Mouse (Mus musculus) retina, postnatal 7 days (tissue): ENCODE measurements around the gene Gm49387.
"Not testable (repeated sequence)": the region's sequence is repeated elsewhere in the genome, so short reads cannot be mapped to it uniquely, and the experiment has no call there.

Experiments
- DNase-seq: peaks from one replicate; pipeline ENCODE4 v3.0.0-alpha.2; 2012; ENCODE audit warnings: low read depth, low spot score

The Gm49387 gene

DNA sequence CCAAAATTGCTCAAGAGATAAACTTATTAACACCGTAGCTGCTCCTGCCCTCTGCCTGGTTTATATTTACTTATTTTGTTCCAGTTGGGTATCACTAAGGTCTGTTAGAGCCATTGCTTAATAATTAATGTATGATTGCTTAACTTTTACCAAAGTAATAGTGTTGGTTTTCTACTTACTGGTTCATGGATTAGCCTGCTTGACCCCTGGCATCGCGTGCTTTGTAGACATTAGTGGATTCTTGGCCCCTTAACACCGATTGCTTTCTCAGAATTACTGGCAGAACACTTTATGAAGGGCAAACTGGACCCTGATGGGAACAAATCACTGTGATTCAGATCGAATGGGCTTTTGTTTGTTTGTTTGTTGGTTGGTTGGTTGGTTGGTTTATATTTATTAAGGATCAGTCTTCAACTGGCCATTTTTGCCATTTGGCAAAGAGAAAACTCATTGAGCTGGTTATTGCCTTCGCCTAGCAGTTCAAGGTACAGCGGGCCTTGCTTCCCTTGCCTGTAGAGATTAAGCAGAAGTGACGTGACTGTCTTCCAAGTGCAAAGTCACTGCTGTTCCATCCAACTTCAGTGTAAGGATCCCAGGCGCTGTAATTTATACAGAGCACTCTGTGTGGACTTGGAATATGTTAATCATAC, 953 bp upstream of the Gm49387 start:
- no peak for DNase-seq

DNA sequence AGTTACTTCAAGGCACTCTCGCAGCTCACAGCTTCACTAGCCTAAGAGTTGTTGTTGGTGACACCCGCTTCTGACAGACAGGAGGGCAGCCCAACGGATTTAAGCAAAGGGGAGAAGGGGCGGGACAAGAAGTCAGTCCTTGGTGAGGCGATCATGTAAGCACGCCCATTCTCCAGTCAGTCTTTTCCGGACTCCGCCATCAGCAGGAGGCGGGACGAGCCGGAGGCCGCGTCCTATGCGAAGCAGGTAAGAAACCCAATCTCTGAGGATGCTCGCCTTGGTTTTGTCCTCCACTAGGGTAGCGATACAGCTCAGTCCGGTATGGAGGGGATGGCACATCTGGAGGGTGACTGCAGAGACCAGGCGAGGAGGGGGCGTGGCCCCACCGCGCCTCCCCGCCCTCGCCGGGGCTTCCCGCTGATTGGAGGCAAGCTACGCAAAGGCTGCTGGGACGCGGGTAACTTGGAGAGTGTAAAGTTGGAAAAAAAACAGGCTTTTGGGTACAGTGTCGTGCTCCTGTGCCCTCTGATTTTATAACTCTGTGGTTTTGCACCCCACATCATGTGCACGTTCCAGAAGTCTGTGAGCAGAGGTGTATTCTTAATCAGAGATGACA, 320 bp upstream of the Gm49387 start, which contains the start of the genes Btd and Hacl1:
Btd (plus strand) TSS at position 139 of the 616 bp plus-strand sequence.
Hacl1 (minus strand) TSS at position 397 of the 616 bp plus-strand sequence.
- DNase-seq: peak; percentile 74

DNA sequence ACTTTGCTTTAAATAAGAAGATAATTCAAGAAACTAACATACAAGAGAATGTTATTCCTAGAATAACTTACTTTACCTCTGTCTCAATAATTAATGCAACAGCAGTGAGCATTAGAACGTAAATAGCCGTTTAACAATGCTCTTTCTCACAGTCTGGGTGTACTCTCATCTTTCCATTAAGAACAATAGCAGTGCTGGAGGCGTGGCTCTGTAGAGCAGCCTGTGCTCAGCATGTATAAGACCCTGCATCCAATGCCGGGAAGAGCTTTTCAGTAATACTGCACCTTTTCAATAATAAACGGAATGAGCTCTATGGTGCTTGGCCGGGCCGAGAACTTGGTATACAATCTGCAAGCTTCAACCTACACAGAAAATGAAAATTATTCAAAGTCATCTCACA, 10.0 kb downstream of the Gm49387 start:
- no peak for DNase-seq

DNA sequence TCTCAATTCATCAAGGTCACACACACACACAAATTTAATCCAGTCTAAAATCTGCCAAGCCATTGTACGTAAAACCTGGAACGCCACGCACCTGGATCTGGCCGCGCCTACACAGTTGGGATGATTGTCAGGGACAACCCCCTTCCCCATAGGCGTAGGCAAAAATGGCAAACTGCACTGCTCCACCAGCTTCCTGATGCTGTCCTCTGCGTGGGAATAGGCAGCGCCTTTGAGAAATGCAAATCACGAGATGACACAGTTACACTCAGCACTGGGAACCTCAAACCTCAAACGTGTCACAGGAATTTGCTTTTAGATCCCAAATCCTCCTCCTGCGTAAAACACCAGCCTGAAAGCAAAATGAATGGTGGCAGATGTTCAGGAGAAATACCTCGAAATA, 17.9 kb downstream of the Gm49387 start:
- no peak for DNase-seq

DNA sequence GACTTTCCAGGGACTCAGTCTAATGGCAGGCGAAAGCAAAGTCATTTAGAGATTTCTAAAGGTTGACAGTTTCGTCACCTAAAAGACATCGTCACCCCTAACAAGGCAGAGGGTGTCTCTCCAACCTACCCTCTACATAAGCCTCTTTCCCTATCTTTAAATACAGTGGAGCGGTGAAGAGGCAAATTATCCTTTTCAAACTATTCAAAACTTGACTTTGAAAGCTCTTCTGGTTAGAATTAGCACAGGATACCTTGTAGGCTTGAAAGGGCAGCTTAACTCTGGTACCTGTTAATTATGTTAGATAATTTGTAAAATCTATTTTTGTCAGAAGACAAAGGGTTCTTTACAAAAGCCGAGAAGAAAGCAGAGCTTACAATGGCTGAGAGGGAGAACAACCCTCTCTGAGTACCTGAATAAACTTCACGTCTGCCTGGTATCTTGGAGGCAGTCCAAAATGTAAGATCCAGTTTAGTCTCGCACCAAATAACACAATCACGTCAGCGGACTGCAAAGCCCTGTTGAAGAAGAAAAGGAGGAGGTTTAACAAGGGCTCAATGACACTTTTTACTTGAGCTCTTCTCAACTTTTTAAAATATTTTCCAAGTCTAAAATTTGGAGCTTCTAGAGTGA, 20.0 kb downstream of the Gm49387 start:
- DNase-seq: no peak

DNA sequence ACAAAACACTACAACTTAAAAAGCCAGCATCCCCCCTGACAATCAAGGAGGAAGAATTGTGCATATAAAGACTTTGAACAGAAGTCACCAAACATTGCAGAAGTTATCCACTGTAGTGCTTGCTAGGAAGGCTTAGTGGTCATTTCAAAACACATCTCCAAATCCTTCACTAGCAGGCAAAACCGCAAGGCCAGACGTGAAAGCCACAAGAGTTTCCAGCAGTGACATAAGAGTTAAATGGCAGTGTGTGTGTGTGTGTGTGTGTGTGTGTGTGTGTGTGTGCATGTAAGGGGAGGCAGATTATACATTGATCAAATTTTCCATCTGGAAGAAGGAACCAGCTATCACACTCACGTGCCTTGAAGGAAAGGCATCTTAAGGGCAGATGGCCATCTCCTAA, 22.7 kb downstream of the Gm49387 start:
- no peak for DNase-seq

DNA sequence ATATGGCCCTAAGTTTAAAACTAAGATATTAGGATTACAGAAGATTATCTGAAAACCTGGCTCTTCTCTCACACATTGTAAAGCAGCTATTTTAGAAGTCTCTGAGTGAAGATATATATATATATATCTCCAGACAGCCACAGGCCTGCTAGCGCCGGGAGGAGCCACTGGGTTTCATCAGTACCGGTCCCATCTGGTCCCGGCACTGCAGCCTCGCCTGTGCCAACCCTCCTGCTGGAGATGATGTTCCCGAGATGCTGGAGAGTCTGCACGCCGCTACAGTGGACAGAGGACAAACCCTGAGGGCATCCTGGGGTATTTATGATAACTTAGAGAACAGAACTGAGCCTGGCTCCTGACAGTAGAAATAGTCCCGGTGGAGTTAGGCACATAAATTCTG, 23.5 kb downstream of the Gm49387 start:
- DNase-seq: no peak

DNA sequence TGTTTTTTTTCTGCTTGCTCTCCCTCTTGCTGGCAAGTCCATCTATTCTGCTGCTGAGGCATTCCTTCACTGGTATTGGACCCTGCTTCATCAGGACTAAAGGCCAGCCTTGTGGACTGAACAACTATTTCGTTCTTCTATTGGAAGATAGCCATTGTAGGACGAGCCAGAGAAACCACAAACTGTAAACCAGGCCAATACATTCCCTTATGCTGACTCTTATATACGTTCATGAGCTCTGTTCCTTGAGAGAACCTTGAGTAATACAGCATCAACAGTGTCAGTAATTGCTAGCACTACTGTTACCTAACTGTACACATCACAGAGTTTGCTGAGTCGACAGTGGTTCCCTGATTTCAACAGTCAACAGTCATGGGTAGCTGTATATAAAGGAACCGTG, 27.0 kb downstream of the Gm49387 start:
- no peak for DNase-seq

DNA sequence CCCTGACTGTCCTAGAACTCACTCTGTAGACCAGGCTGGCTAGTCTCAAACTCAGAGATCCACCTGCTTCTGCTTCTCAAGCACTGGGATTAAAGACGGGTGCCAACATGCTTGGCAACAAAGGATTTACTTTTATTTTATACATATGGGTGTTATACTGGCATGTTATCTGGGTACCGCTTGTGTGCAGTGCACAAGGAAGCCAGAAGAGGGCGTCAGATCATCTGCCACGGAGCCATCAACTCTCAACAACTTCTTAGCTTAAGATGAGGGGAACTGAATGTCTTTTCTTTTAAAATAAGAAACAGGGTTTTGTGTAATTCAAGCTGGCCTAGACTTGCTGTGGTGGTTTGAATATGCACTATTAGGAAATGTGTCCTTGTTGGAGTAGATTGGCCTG, 28.7 kb downstream of the Gm49387 start:
- no peak for DNase-seq

DNA sequence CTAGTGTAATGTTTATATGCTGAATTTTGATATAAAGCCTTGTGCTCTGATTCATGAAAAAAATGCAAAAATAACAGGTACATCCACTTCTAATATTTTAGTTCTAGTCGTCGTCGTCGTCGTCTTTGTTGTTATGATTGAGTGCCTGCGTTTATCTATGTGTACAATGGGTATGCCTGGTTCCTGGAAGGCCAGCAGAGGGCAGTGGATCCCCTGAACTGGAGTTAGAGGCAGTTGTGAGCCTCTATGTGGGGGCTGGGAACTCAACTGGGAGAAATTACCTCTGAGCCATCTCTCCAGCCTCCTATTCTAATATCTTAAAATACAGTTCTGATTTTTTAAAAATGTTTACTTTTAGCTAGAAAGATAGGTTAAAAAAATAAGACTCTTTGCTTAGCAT, 35.2 kb downstream of the Gm49387 start:
- DNase-seq: no peak

DNA sequence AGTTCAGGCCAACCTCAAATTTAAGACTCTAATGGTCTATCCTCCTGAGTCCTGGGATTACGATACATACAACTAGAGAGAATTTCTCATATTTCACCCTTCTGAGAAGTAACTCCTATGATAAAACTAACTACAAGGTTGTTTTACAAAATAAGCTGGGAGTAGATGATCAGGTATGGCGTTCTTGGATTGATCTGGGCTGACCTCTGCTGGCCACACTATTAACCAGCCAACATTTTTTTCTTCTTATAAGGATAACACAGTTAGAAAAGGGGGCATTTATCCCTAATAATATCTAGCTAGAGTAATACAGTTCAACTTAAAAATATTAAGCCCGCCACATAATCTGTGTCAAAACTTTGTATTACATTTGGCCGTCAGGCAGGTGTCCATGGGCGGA, 35.8 kb downstream of the Gm49387 start:
- DNase-seq: no peak

DNA sequence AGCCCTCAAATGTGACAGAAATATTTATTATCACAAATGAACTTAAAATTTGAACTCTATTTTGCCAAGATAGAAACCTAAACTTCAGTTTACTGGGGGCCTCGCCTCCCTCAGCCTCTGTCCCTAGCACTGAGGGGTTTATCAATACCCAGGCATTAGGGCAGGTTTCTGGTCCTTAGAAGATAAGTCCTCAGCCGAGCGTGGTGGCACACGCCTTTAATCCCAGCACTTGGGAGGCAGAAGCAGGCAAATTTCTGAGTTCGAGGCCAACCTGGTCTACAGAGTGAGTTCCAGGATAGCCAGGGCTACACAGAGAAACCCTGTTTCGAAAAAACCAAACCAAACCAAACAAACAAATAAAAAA, 38.1 kb downstream of the Gm49387 start:
- not testable (repeated sequence) for DNase-seq

DNA sequence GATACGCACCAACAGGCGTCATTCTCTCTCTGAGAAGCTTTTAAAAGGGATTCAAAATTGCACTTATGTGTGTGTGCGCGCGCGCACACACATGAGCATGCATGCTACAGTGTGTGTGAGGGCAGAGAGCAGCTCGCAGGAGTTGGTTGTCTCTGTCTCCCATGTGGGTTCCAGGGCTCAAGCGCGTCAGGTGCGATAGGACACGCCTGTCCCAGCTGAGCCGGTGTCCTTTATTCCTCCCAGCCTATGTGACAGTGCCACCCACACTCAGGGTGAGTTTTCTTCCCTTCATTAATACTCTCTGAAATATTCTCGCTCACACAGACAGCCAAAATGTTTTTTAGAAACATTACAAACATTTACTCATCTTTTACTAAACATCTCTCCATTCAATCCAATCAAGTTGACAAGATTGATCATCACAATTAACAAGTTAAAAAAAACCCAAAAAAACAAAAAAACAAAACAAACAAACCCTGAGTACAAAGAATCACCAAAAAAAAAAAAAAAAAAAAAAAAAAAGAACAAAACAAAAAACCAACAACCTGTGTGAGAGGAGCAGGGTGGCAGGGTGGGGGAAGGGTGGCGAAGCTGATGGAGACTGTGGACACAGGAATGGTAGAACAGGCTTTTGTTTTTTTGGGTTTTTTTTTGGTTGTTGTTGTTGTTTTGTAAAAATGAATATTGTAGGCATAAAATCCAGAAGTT, 38.6 kb downstream of the Gm49387 start:
- DNase-seq: no peak

DNA sequence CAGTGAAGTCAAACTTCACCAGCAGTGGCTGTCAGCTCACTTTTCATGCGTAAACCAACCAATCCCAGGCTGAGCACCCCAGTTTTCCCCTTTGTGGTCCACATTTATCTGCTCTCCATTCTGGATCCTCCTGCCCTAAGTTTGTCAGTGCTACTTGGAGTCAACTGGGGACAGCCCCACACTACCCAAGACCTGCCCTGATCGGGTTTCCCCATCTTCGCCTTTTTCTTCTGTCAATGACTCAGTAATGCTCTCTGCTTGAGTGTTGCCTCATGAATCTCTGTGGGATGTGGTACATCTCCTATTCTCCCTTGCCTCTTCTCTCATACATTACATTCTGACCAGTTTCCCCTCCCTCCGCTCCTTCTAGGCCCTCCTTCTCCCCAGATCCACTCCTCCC, 43.2 kb downstream of the Gm49387 start:
- DNase-seq: no peak

DNA sequence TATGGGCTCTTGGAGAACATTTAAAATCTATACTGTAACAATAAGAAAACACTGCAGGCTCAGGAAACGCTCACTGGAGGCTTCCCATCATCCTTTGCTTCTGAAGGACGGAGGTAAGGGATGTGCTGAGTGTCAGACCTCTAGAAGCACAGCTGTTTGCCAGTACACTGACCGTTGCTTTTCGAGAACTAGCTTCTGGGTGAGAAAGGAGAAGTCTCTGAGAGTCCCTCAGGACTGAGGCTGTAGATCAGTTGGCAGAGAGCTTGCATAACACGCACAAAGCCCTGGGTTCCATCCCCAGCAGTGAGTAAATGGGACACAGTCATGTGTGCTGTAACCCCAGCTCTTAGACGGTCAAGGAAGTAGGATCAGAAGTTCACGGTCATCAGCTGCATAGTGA, 44.3 kb downstream of the Gm49387 start:
- DNase-seq: no peak

DNA sequence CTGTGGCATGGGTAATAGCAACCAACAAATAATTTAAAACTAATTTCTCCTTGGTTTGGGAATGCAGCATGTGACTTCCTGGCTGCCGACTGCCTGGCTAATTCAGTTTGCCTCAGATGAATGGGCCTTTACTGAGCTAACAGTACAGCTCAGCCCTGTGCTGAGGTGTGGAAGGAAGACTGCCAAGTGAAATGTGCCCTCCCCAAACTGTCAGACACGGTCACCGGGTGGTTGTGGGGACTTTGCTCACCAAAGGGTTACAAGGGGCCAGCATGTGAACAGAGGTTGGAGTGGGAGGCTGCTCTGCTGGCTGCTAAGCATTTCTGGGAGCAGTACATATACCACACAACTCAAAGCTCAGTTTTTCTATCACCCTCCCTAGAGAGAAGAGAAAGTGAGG, 46.0 kb downstream of the Gm49387 start:
- no peak for DNase-seq

DNA sequence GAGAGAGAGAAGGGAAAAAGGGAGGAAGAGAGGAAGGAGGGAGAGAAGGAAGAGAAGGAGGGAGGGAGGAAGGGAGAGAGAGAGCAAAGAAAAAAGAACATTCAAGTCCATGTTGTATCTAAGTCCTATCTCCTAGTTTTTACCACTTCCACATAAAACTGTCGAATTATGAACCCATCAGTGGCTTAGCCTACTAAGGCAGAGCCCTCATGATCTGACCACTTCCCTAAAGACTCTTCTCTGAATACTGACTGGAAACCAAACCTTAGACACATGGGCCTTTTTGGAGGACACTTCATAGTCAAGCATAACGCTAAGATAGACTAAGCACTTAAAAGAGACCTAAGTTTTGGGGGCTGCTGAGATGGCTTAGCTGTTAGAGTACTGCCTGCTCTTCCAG, 47.6 kb downstream of the Gm49387 start:
- no peak for DNase-seq

DNA sequence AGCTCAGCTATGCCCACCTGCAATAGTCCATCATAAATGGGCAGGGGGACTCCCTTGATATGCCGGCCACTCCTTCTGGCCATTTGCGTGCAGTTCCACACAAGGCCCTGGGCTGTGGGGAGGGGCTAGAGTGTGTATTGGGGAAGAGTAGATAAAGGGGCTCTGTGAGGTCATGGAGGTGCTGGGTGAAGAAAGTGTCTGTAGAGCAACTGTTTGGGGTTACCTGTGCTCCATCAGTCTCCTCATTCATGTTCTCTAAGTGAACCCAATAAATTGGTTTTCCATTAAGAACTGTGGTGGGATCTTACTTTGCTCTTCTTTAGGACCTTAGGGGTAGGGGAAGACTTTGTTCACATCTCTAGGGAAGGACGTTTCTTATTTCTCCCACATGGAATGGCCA, 49.4 kb downstream of the Gm49387 start, which contains the start of gene Colq:
Colq (minus strand) TSS at position 101 of the 400 bp plus-strand sequence.
- no peak for DNase-seq

DNA sequence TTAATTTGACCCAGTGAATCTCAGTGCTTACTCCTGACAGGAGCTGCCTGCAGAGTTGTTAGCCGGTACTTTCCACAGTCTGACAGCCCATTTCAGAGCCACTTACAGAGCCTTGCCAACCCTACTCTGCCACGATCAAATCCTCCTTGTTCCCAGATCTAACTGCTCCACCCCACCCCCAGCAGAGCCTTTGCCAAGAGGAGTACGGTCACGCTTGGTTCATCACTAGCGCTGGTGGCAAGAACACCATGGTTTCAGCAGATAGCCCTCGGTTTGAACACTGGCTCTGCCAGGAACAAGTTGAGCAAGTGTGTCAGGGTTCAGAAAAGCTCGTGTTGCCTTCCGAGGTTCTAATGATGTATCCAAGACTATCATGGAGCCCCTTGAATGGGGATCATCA, 54.2 kb downstream of the Gm49387 start:
- no peak for DNase-seq

DNA sequence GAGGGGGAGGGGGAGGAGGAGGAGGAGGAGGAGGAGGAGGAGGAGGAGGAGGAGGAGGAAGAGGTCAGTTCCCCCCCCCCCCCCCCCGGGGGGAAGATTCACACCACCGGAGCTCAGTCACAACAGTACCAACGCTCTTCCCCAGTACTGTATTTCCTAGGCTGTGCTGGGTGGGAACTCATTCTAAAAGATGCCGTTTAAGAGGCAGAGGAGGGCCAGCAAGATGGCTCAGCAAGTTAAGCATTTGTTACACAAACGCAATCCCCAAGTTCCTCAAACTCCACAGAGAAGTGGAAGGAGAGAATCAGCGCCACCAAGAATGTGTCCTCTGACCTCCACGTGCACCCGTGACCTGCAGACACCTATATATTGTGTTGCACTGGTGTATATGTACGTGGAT, 57.6 kb downstream of the Gm49387 start:
- no peak for DNase-seq

DNA sequence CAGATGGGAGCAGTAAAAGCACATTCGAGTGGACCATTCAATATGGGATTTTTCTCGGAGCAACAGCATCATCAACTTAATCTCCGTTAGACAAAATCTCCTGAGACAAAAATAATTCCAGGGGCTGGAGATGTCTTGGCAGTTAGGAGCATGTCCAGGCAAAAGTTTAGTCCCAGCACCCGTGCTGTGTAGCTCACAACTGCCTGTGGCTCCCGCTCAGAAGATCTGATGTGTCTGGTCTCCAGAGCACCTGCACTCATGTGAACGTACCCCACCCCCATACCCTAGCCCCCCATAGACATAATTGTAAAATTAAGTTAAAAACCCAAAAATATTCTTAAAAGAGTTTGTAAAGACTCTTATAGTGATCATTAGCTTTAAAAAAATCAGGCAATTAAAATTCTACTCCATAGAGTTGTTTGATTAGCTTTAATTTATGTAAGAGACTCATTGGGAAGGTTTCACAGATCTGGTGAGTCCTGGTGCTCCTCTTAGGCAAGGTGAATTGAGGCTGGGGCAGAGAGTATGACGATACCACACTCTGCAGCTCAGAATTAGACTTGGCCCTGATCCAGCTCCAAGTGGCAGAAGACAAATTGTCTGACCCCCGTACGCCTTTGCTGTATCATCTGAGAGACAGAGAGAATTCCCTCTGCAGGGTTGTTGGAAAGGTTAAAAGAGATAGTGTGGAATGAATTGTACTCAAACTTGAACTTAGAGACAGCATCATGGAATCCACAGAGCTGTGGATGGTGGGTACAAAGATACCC, 62.5 kb downstream of the Gm49387 start:
- no peak for DNase-seq
